Mouse (Mus musculus) left cerebral cortex, adult 9 months (tissue): ENCODE data around the gene Abcf2.

Experiments used
- DNase-seq, 2 experiments: peaks; one replicate each; pipeline ENCODE4 v3.0.0; 2022; ENCODE audit warnings: low spot score in 2 of 2

Abcf2 gene

DNA sequence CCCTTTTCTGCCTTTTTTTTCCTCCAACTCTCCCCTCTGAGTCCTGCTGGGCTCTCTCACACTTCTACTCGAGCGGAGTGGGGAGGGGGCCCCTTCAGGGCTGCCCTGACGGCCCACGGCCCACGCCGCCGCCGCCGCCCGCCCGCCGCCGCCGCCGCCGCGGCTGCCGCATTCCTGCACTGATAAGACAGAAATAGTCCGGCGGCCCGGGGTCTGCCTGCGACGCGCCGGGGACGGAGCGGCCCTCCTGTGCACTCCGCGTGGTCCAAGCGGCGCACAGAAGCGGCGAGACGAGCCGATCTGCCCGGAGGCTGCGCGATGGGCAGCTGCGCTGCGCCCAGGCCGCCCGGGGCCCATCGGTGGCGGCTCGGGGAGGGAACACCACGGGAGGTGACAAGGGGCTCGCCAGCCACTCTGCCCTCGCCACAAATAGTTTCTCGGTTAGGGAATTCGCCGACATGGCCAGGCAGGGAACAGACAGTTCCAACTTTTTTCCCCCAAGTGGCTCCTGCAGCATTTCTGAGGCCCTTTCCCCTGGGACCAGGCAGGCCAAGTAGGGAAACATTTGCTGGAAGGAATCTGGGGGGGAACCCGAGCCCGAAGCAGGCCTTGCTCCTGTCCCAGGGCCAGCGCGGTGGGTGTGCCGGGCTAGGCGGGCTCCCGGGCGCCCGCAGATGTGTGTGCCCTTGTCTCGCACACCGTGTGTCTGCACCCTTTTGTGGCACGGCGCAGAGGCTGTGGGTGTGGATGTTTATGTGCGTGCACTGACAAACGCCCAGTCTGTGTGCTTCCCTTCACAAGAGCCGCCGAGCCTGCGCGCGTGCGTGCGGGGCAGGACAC lies 24.9 kb upstream of the Abcf2 start:
- peak in 1 of 2 experiments; percentile 40 for DNase-seq

DNA sequence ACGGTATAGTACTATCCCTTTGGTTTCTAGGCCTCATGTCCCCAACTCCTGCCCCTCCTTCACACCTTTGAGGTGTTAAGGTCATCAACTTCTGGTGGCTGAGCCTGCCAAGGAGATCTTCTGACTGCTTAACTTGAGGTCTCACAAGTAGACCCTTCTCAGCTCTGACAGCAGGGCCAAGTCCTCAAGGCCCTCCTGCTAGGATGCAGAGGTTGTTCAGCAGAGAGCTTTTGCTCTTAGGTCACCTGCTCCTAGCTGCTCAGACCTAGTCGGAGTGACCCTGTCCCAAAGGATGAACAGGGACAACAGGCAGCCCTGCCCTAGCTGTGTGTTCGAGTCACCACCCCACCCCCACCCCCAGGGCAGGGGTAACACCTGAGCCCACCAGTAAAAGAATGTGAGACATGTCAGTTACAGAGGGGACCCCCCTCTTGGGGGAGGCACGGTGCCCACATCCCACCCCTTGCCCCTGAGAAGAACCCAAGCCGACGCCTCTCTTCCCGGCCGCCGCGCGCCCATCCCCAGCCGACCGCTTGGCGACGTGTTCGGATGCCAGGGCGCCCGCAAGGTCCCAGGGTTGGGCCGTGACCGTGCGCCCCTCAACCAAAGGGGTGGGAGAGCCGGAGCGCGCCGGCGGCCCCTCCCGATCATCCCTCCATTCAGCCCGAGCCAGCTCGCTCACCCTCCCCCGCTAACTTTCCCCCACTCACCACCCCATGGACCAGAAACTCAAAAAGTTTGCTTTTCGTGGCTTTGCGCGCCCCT lies 24.0 kb upstream of the Abcf2 start:
- DNase-seq = no peak

- no peak for DNase-seq
These were observed 23.0 kb upstream of the Abcf2 start for GRCm38 (mm10) chr5:24600236-24600635.

GRCm38 (mm10) chr5:24599137-24599536 lies 21.9 kb upstream of the Abcf2 start:
- no peak for DNase-seq

DNA sequence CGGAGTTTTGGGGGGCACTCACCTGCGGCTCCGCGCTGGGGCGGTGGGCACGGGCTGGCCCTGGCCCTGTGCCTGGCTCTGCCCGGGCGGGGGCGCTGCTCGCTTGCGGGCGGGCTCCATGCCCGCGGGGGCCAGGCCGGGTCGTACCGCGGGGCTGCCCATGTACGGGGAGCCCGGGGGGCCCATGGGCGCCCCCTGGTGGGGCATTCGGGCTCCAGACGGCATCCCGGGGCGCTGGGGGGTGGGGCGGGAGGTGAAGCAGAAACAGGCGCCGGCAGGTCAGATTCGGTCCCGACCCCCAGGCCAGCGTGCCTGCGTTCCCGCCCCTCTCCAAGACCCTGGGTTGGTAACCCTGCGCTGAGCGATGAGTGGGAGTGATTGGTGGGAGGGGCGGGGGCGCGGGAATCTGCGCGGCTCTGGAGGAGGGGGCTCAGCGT lies 21.3 kb upstream of the Abcf2 start:
- DNase-seq = no peak

DNA sequence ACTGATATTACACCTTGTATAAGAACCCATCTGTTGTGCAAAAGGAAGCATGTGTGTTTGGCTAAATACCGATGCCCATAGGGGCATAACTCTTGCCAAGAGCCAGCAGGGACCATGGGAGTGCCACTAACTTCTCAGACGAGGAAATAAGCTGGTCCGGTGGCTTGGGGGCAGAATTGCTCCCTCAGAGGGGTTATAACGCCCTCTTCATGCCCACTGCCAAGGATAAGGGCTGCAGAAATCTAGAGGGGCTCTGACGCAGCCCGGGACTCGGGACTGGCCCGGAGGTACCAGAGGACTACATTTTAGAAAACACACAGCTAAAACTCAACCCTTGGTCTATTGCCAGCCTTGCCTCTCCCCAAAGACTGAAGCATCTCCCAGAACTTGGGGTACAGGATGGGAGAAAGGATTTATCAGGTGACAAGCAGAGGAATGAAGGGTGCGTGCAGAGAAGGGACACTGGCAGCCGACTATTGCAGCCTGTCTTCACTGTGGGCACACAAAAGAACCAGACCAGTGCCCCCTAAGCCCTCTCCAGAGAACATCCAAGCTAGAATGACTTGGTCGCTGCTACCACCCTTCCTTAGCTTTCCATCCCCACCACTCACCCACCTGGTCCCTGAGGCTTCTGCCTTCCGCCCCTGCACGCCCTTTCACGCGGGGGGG lies 20.8 kb upstream of the Abcf2 start:
- DNase-seq = peak in 1 of 2 experiments; percentile 33

- DNase-seq = peak in 1 of 2 experiments; percentile 88
These were observed 20.0 kb upstream of the Abcf2 start for GRCm38 (mm10) chr5:24597221-24597728.

- peak; percentile 76 to 78 for DNase-seq
These were observed 19.4 kb upstream of the Abcf2 start for GRCm38 (mm10) chr5:24596519-24597171.

DNA sequence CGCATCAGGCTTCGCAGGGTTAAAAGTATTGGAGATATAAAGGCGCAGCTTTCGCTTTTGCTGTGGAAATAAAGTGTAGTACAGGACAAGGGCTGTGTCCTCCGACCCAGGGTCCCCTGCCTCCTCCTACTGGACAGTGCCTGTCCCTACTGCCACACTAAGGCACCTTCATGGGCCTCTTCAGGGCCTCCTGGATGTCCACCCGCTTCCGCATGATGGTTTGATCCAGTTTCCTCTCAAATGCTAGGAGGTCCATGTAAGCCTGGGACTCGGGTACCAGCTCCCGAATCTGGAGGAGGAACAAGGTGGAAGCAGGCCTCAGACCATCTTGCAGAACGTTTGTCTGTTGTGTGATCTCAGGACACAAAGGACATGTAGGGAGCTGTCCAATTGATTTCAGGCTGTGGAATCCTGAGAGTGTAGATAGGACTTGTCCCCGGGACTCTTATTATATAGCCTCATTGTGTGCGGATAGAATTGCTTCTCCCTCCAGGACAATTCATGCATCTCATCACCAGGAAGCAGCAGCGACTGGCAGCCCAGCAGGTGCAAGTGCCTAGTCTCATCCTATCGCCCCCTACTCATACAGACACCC lies 18.6 kb upstream of the Abcf2 start:
- peak in 1 of 2 experiments; percentile 29 for DNase-seq

- DNase-seq = no peak
These were observed 18.0 kb upstream of the Abcf2 start for GRCm38 (mm10) chr5:24595261-24595660.

DNA sequence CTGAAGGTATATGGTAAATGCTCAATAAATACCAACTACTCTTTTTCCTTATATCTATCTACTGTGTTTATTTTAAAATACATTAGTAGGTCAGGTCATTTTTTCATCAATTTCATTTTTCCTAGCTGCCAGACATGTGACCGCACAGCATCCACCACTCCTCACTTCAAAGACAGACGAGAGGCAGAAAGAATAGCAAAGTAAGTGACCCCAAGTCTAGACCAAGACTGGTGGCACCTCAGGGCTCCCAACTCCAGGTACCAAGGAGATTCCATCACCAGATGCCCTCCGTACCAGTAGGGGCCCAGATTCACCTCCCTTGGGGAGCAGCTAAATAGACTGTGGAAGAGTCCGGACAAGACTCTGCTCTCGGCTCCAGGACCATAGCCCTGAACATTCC lies 17.1 kb upstream of the Abcf2 start:
- DNase-seq = no peak

DNA sequence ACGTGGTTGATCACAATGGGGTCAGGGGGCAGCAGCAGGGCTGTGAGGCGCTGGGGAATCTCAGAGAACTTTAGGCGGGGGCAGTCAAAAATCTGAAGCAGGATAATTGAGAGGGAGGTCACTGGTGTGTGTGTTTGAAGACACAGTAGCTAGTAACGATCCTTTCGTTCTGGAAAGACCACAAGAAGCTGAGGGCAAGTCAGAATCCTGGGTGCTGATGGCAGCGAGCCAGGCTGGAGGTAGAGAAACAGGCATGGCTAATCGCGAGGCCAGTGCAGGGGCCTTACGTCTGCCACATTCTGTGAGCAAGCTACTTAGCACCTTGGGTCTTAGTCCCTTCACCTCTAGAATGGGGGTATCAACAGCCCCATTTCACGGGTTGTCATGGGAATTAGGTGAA lies 16.7 kb upstream of the Abcf2 start:
- no peak for DNase-seq

DNA sequence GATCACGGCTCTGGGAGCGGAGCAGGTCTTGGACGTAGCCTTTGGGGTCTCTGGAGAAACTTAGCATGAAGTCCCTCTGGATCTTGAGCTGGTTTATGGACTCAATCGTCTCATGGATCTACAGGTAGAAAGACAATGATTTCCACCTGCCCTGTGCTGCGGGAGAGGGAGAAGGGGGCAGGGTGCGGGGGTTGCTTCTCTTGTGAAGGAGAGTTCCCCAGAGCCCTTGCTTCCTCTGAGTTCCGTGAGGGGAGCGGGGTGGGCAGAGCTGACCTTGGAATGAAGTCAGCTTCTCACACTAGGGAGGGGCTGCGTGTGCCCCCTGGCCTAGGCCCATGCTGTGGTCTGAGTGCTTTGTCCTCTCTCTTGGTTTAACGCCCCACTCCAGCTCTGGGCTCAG lies 16.0 kb upstream of the Abcf2 start:
- DNase-seq = no peak

GRCm38 (mm10) chr5:24592471-24593160 lies 15.3 kb upstream of the Abcf2 start:
- no peak for DNase-seq

DNA sequence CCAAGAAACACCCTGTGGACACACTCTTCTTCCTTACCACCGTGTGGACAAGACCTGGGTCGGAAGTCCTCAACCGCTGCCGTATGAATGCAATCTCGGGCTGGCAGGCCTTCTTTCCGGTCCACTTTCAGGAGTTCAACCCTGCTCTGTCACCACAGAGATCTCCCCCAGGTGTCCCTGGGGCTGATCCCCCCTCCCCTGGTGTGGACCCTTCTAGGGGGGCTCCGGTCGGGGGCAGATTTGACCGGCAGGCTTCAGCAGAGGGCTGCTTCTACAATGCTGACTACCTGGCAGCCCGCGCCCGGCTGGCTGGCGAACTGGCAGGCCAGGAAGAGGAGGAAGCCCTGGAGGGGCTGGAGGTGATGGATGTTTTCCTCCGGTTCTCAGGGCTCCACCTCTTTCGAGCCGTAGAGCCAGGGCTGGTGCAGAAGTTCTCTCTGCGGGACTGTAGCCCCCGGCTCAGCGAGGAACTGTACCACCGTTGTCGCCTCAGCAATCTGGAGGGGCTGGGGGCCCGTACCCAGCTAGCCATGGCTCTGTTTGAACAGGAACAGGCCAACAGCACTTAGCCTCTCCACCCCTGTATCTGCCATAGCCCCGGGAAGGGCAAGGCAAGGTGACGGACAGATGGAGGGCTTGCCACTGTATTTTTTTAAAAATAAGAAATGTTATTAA lies 14.7 kb upstream of the Abcf2 start:
- DNase-seq = no peak

DNA sequence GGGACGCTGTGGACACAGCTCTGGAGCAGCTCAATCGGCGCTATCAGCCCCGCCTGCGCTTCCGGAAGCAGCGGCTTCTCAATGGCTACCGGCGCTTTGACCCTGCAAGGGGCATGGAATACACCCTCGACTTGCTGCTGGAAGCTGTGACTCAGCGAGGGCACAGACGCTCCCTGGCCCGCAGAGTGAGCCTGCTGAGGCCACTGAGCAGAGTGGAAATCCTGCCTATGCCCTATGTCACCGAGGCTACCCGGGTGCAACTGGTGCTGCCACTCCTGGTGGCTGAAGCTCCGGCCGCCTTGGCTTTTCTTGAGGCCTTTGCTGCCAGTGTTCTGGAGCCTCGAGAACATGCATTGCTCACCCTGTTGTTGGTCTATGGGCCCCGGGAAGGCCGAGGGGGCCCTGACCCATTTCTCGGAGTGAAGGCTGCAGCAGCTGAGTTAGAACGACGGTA lies 14.0 kb upstream of the Abcf2 start:
- no peak for DNase-seq

GRCm38 (mm10) chr5:24589511-24590500 lies 12.5 kb upstream of the Abcf2 start:
- no peak for DNase-seq

- peak in 1 of 2 experiments; percentile 65 for DNase-seq
These were observed 9.9 kb upstream of the Abcf2 start for GRCm38 (mm10) chr5:24587200-24587577.
